Mouse (Mus musculus) spleen, adult 2 months (tissue): ENCODE measurements at regions not wholly inside any gene's neighbourhood (a gene's known extent, or its start where the extent isn't known, plus 50 kb on each side); places are given as distances from the start of the nearest gene placed in this dataset.

Experiments used
- CTCF ChIP-seq: fragments of 200-500 bp; IDR thresholded peaks from 2 replicates; pipeline ENCODE4 v1.5.1; 2011; ENCODE audit warnings: mild to moderate bottlenecking, inconsistent platforms; ENCODE audit not compliant: insufficient read depth, insufficient read length, insufficient replicate concordance; ENCODE audit errors: extremely low read depth
- POLR2A ChIP-seq: fragments of 200-500 bp; IDR thresholded peaks from 2 replicates; pipeline ENCODE4 v1.6.1; 2011; ENCODE audit warnings: low read depth, low read length, inconsistent platforms

GRCm38 (mm10) chrX:135058949-135059348 is 49.9 kb upstream of the Zmat1 start:
- TF ChIP-seq POLR2A (no peak), CTCF (no peak)
